ENCODE assay signal across 21 mouse cellular contexts in the genomic region with DNA sequence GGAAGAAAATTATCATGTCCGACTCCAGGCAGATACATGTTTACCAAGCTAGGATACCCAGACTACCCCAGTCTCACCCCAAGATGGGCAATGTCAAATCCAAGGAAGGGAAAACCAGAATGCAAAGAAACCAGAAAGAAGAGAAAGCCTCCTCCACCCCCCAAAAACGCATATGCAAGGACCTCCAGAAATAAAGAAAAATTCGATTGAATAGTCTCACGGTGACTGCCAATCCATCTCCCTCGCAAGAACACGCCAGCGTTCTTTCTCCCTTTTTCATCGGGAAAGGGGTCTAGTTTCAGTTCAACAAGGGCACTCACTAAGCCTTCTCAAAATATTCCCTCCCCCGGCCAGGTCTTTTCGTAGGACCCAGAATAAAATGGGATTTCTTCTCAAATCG. TPM values are rescaled to one million over a fixed set of nuclear protein-coding genes. Genes with fewer than 3 reads are reported as not detected.
DNase-seq lines count a peak whose midpoint lies in the region; ATAC-seq lines count a peak whose summit lies in the region.
"Had no signal": no experiment of that assay in that cellular context is flagged by ENCODE, and none has a peak within 500 bp of the region (broad histone marks: within the 10 kb centered on the region; RNA-seq: fewer than 3 reads in every experiment).

No protein-coding gene starts in this region.

- peaks cover 74% of the 10 kb centered on the region for H3K27me3 ChIP-seq in neural tube, embryonic 11.5 days (ENCODE audit: control insufficient read depth, insufficient read depth, low read length)
- peaks cover 92% of the 10 kb centered on the region for H3K27me3 ChIP-seq in hindbrain, embryonic 13.5 days
- peaks cover 90% of the 10 kb centered on the region for H3K27me3 ChIP-seq in midbrain, embryonic 13.5 days
- peaks cover 63% of the 10 kb centered on the region for H3K27me3 ChIP-seq in neural tube, embryonic 15.5 days (replicated peaks)
- peaks cover 86% of the 10 kb centered on the region for H3K27me3 ChIP-seq in kidney, embryonic 14.5 days (ENCODE audit: control insufficient read depth, insufficient read depth, low read length)

- H3K4me2 ChIP-seq in neural tube, embryonic 11.5 days (ENCODE audit: low read depth), result peak overlapping the region; percentile 29
- H3K4me2 ChIP-seq in hindbrain, embryonic 13.5 days, result peak overlapping the region; percentile 60
- peak overlapping the region; percentile 58 for H3K4me2 ChIP-seq in midbrain, embryonic 13.5 days (replicated peaks)
- peak overlapping the region; percentile 55 for H3K4me2 ChIP-seq in neural tube, embryonic 15.5 days
- no peak overlapping the region for H3K4me2 ChIP-seq in kidney, embryonic 14.5 days (replicated peaks; ENCODE audit: low read depth, low read length)
- H3K4me2 ChIP-seq: embryonic facial prominence, embryonic 12.5 days; heart, embryonic 13.5 days; liver, embryonic 11.5 days had no signal

- no peak for ATAC-seq in neural tube, embryonic 11.5 days (ENCODE audit: insufficient read depth, low FRiP score, low TSS enrichment)
- no peak for ATAC-seq in hindbrain, embryonic 13.5 days (ENCODE audit: low FRiP score)
- ATAC-seq in midbrain, embryonic 13.5 days, result no peak
- ATAC-seq in neural tube, embryonic 15.5 days (ENCODE audit: low FRiP score), result no peak
- no peak for ATAC-seq in kidney, embryonic 14.5 days (ENCODE audit: low FRiP score, low TSS enrichment)

- peak overlapping the region; percentile 11 for H3K4me3 ChIP-seq in neural tube, embryonic 11.5 days (ENCODE audit: low read depth, low read length)
- peak overlapping the region; percentile 44 for H3K4me3 ChIP-seq in hindbrain, embryonic 13.5 days
- peak overlapping the region; percentile 62 for H3K4me3 ChIP-seq in midbrain, embryonic 13.5 days (replicated peaks)
- peak overlapping the region; percentile 38 for H3K4me3 ChIP-seq in neural tube, embryonic 15.5 days (replicated peaks)
- no peak overlapping the region for H3K4me3 ChIP-seq in kidney, embryonic 14.5 days (ENCODE audit: low read length)
- H3K4me3 ChIP-seq: embryonic facial prominence, embryonic 12.5 days; heart, embryonic 13.5 days had no signal

- no peaks in the 10 kb centered on the region for H3K9me3 ChIP-seq in neural tube, embryonic 11.5 days (ENCODE audit: control insufficient read depth, low read length)
- no peaks in the 10 kb centered on the region for H3K9me3 ChIP-seq in hindbrain, embryonic 13.5 days
- no peaks in the 10 kb centered on the region for H3K9me3 ChIP-seq in midbrain, embryonic 13.5 days
- no peaks in the 10 kb centered on the region for H3K9me3 ChIP-seq in neural tube, embryonic 15.5 days (replicated peaks)
- no peaks in the 10 kb centered on the region for H3K9me3 ChIP-seq in kidney, embryonic 14.5 days (ENCODE audit: control insufficient read depth, low read length)
- H3K9me3 ChIP-seq: embryonic facial prominence, embryonic 12.5 days; heart, embryonic 13.5 days had no signal

- WGBS in neural tube, embryonic 11.5 days, result 1% methylated on average over 11 of the region's 11 CpGs
- under 1% methylated on average over 11 of the region's 11 CpGs for WGBS in hindbrain, embryonic 13.5 days
- WGBS in midbrain, embryonic 13.5 days, result under 1% methylated on average over 11 of the region's 11 CpGs
- under 1% methylated on average over 11 of the region's 11 CpGs for WGBS in neural tube, embryonic 15.5 days
- under 1% methylated on average over 11 of the region's 11 CpGs for WGBS in kidney, embryonic 14.5 days

- peak overlapping the region; percentile 47 for H3K9ac ChIP-seq in neural tube, embryonic 11.5 days (ENCODE audit: low read length)
- peak overlapping the region; percentile 83 for H3K9ac ChIP-seq in hindbrain, embryonic 13.5 days
- H3K9ac ChIP-seq in midbrain, embryonic 13.5 days (replicated peaks), result peak overlapping the region; percentile 77
- H3K9ac ChIP-seq in neural tube, embryonic 15.5 days (replicated peaks), result peak overlapping the region; percentile 43
- no peak overlapping the region for H3K9ac ChIP-seq in kidney, embryonic 14.5 days (ENCODE audit: low read depth, low read length)
- H3K9ac ChIP-seq: embryonic facial prominence, embryonic 12.5 days; heart, embryonic 13.5 days had no signal

- no peak for DNase-seq in neural tube, embryonic 11.5 days (ENCODE audit: low spot score)
- DNase-seq in neural tube, embryonic 10.5 days (ENCODE audit: extremely low spot score, low spot score), result no peak
- DNase-seq in cerebellum, adult 18-20 months, result no peak
- DNase-seq in left cerebral cortex, adult 18-20 months (ENCODE audit: low spot score in 2 of 2), result no peak
- DNase-seq: cerebellum, adult 11-12 months; heart, adult 11 months had no signal

- peak overlapping the region; percentile 31 for H3K27ac ChIP-seq in neural tube, embryonic 11.5 days (ENCODE audit: low read depth, low read length)
- peak overlapping the region; percentile 98 for H3K27ac ChIP-seq in hindbrain, embryonic 13.5 days
- H3K27ac ChIP-seq in midbrain, embryonic 13.5 days, result peak overlapping the region; percentile 95
- H3K27ac ChIP-seq in neural tube, embryonic 15.5 days (replicated peaks), result peak overlapping the region; percentile 91
- no peak overlapping the region for H3K27ac ChIP-seq in kidney, embryonic 14.5 days (ENCODE audit: low read depth, low read length)
- H3K27ac ChIP-seq: embryonic facial prominence, embryonic 12.5 days; heart, embryonic 13.5 days had no signal

- peaks cover 8% of the 10 kb centered on the region; the same call in 1 of the 2 replicates for H3K4me1 ChIP-seq in neural tube, embryonic 11.5 days (ENCODE audit: control insufficient read depth, insufficient read depth, low read length)
- H3K4me1 ChIP-seq in hindbrain, embryonic 13.5 days (replicated peaks), result peaks cover 46% of the 10 kb centered on the region
- H3K4me1 ChIP-seq in midbrain, embryonic 13.5 days (replicated peaks), result peaks cover 40% of the 10 kb centered on the region
- 0 out of 2 replicates have a peak, but pooled peaks cover 6% of the 10 kb centered on the region for H3K4me1 ChIP-seq in neural tube, embryonic 15.5 days
- no peaks in the 10 kb centered on the region for H3K4me1 ChIP-seq in kidney, embryonic 14.5 days (ENCODE audit: control insufficient read depth, insufficient read depth, low read length)
- H3K4me1 ChIP-seq: heart, embryonic 13.5 days had no signal

- H3K36me3 ChIP-seq in neural tube, embryonic 11.5 days (ENCODE audit: control insufficient read depth, insufficient read depth, low read length), result no peaks in the 10 kb centered on the region
- no peaks in the 10 kb centered on the region; the same call in 1 of the 2 replicates for H3K36me3 ChIP-seq in hindbrain, embryonic 13.5 days
- no peaks in the 10 kb centered on the region for H3K36me3 ChIP-seq in midbrain, embryonic 13.5 days
- H3K36me3 ChIP-seq in neural tube, embryonic 15.5 days, result no peaks in the 10 kb centered on the region
- no peaks in the 10 kb centered on the region for H3K36me3 ChIP-seq in kidney, embryonic 14.5 days (ENCODE audit: control insufficient read depth, insufficient read depth, low read length)
- H3K36me3 ChIP-seq: embryonic facial prominence, embryonic 12.5 days; heart, embryonic 13.5 days had no signal

RNA-seq across cellular contexts. Expression of a gene that starts 6.8 kb away (rescaled TPM):
- 29.9 and 31.2 TPM in 2 replicates for polyA plus RNA-seq in neural tube, embryonic 11.5 days (2014; fragmentation: Nextera tagmentation; extraction: Ambion mirVana)
- 48.9 and 50.7 TPM in 2 replicates for polyA plus RNA-seq in hindbrain, embryonic 13.5 days (2015; fragmentation: Nextera tagmentation; extraction: Ambion mirVana)
- polyA plus RNA-seq in midbrain, embryonic 13.5 days (2015; fragmentation: Nextera tagmentation; extraction: Ambion mirVana), result 44.6 and 55.0 TPM in 2 replicates
- 18.7 and 22.4 TPM in 2 replicates for polyA plus RNA-seq in neural tube, embryonic 15.5 days (2015; fragmentation: Nextera tagmentation; extraction: Ambion mirVana)
- not detected in 2 replicates for polyA plus RNA-seq in kidney, embryonic 14.5 days (2014; fragmentation: Nextera tagmentation; extraction: Ambion mirVana)
- not detected for total RNA-seq in left cerebral cortex, adult 18-20 months (2021)
- total RNA-seq: adrenal gland, adult 8-10 months; CH12.LX; gastrocnemius, adult 18-20 months; left cerebral cortex, postnatal 36 days had no signal
- polyA plus RNA-seq: heart, embryonic 13.5 days; kidney, adult 2 months; lung, adult 2 months had no signal

RNA-seq across cellular contexts. Expression of a gene that starts 48.0 kb away (rescaled TPM):
- polyA plus RNA-seq in neural tube, embryonic 11.5 days (2014; fragmentation: Nextera tagmentation; extraction: Ambion mirVana), result 5.3 and 5.9 TPM in 2 replicates
- polyA plus RNA-seq in hindbrain, embryonic 13.5 days (2015; fragmentation: Nextera tagmentation; extraction: Ambion mirVana), result 6.4 and 6.7 TPM in 2 replicates
- polyA plus RNA-seq in midbrain, embryonic 13.5 days (2015; fragmentation: Nextera tagmentation; extraction: Ambion mirVana), result 6.8 and 9.5 TPM in 2 replicates
- 7.9 TPM in 2 replicates for polyA plus RNA-seq in neural tube, embryonic 15.5 days (2015; fragmentation: Nextera tagmentation; extraction: Ambion mirVana)
- polyA plus RNA-seq in kidney, embryonic 14.5 days (2014; fragmentation: Nextera tagmentation; extraction: Ambion mirVana), result 10.5 and 12.5 TPM in 2 replicates
- 1 to 10 TPM; 7.9 to 8.6 TPM for total RNA-seq in left cerebral cortex, adult 18-20 months (2021)

RNA-seq across cellular contexts. Expression of a gene that starts 51.7 kb away (rescaled TPM):
- not detected in 2 replicates for polyA plus RNA-seq in neural tube, embryonic 11.5 days (2014; fragmentation: Nextera tagmentation; extraction: Ambion mirVana)
- polyA plus RNA-seq in hindbrain, embryonic 13.5 days (2015; fragmentation: Nextera tagmentation; extraction: Ambion mirVana), result not detected in 2 replicates
- 0.32 TPM in 1 of 2 replicates, not detected in the other for polyA plus RNA-seq in midbrain, embryonic 13.5 days (2015; fragmentation: Nextera tagmentation; extraction: Ambion mirVana)
- polyA plus RNA-seq in neural tube, embryonic 15.5 days (2015; fragmentation: Nextera tagmentation; extraction: Ambion mirVana), result not detected in 2 replicates
- not detected in 2 replicates for polyA plus RNA-seq in kidney, embryonic 14.5 days (2014; fragmentation: Nextera tagmentation; extraction: Ambion mirVana)
- total RNA-seq in left cerebral cortex, adult 18-20 months (2021), result not detected
- total RNA-seq: CH12.LX; layer of hippocampus, postnatal 10 days; left cerebral cortex, postnatal 36 days had no signal
- polyA plus RNA-seq: embryonic facial prominence, embryonic 12.5 days; heart, embryonic 13.5 days; kidney, adult 2 months; liver, embryonic 11.5 days; small intestine, adult 2 months had no signal

Comparison
In these comparisons a context has a peak if more than half of its experiments do, and no peak if none do; other contexts are left out.
1. RNA of a gene that starts 6.8 kb away (polyA plus RNA-seq): 44.6 to 55.0 TPM in midbrain, embryonic 13.5 days, 48.9 to 50.7 TPM in hindbrain, embryonic 13.5 days, 29.9 to 31.2 TPM in neural tube, embryonic 11.5 days and 18.7 to 22.4 TPM in neural tube, embryonic 15.5 days; not detected in kidney, embryonic 14.5 days; every median in the first group is over 10 times any median in the second.